Mouse (Mus musculus): ENCODE measurements around the gene Taar1. TPM values are rescaled to one million over a fixed set of nuclear protein-coding genes. Genes with fewer than 3 reads are reported as not detected.

The Taar1 gene
- polyA plus RNA-seq (2015; fragmentation: Nextera tagmentation; extraction: Ambion mirVana): not detected in 2 replicates

DNA sequence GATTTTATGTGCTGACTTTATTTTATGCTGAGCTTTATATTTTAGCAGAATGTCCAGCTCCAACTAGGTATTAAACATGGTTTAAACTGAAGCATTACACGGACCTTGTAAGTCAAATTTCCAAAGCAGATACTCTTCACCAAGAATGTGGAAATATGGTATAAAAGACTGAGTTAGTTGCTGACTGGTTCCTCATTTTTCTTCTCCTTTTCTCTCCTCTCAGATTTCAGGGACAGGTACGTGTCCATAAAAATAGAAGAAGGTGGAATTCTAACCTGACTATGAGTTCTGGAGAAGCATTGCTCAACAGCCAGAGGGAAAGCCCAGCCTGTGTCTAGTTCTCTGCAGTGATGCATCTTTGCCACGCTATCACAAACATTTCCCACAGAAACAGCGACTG lies at the start of gene Taar1:
Gene Taar1 (plus strand): TSS at position 301 of the 400 bp plus-strand sequence.
- Histone ChIP-seq H3K4me1 (replicated peaks; ENCODE audit: control insufficient read depth, insufficient read depth) (no peaks in the 10 kb centered on the region), H3K36me3 (ENCODE audit: control insufficient read depth, insufficient read depth, low read length) (no peaks in the 10 kb centered on the region), H3K9ac (ENCODE audit: low read length) (no peak within 1 kb of the TSS), H3K27ac (replicated peaks) (no peak within 1 kb of the TSS), H3K27me3 (ENCODE audit: control insufficient read depth, insufficient read depth, low read length) (no peaks in the 10 kb centered on the region), H3K4me3 (ENCODE audit: low read depth, low read length) (no peak within 1 kb of the TSS), H3K4me2 (replicated peaks; ENCODE audit: low read depth) (no peak within 1 kb of the TSS), H3K9me3 (ENCODE audit: control insufficient read depth, low read length) (no peaks in the 10 kb centered on the region)
- ATAC-seq (ENCODE audit: low FRiP score, low TSS enrichment): no peak
- no peak for TF ChIP-seq EP300 (optimal IDR thresholded peaks at IDR 0.05)
- no peak for TF ChIP-seq CTCF (IDR thresholded peaks at IDR 0.05; ENCODE audit: low read depth)
- 89% methylated on average over 4 of the region's 4 CpGs for WGBS
- no peak for DNase-seq (ENCODE audit: low spot score)

- no peak overlapping the region for H3K4me2 ChIP-seq (replicated peaks; ENCODE audit: low read depth)
- H3K9me3 ChIP-seq (ENCODE audit: control insufficient read depth, low read length): no peaks in the 10 kb centered on the region
- DNase-seq (ENCODE audit: low spot score) (no peak), ATAC-seq (ENCODE audit: low FRiP score, low TSS enrichment) (no peak)
- WGBS: 80% methylated on average over 6 of the region's 6 CpGs
- no peaks in the 10 kb centered on the region for H3K36me3 ChIP-seq (ENCODE audit: control insufficient read depth, insufficient read depth, low read length)
- H3K4me3 ChIP-seq (ENCODE audit: low read depth, low read length): no peak overlapping the region
- TF ChIP-seq EP300 (optimal IDR thresholded peaks at IDR 0.05) (no peak), CTCF (IDR thresholded peaks at IDR 0.05; ENCODE audit: low read depth) (peak; percentile 51)
- no peaks in the 10 kb centered on the region for H3K27me3 ChIP-seq (ENCODE audit: control insufficient read depth, insufficient read depth, low read length)
- no peaks in the 10 kb centered on the region for H3K4me1 ChIP-seq (replicated peaks; ENCODE audit: control insufficient read depth, insufficient read depth)
- H3K9ac ChIP-seq (ENCODE audit: low read length): no peak overlapping the region
- no peak overlapping the region for H3K27ac ChIP-seq (replicated peaks)
These were observed 39.5 kb upstream of the Taar1 start for GRCm38 (mm10) chr10:23880695-23881094.

DNA sequence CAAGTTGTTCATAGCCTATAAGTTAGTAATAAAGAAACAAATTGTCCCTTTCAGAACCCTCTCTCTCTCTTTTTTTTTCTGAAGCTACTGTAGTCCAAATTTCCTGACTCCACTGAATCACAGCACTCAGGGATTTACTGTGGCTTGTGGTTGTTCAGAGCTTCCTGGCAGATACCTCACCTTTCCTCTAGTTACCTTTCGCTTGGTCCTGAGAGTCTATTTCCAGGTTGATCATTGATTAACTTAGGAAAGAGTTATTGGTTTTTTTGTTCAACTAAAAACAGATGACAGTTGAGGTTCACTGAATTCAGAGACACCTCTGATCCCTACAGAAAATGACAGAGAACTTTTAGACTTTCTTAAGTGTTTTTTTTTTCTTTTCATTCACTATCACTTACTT lies 35.2 kb upstream of the Taar1 start:
- no peak overlapping the region for H3K9ac ChIP-seq (ENCODE audit: low read length)
- H3K4me2 ChIP-seq (replicated peaks; ENCODE audit: low read depth): no peak overlapping the region
- no peak for ATAC-seq (ENCODE audit: low FRiP score, low TSS enrichment)
- TF ChIP-seq EP300 (optimal IDR thresholded peaks at IDR 0.05): no peak
- no peak for TF ChIP-seq CTCF (IDR thresholded peaks at IDR 0.05; ENCODE audit: low read depth)
- no peaks in the 10 kb centered on the region for H3K27me3 ChIP-seq (ENCODE audit: control insufficient read depth, insufficient read depth, low read length)
- no peak overlapping the region for H3K4me3 ChIP-seq (ENCODE audit: low read depth, low read length)
- no peaks in the 10 kb centered on the region for H3K36me3 ChIP-seq (ENCODE audit: control insufficient read depth, insufficient read depth, low read length)
- WGBS: 97% methylated on average over 1 of the region's 1 CpGs
- no peaks in the 10 kb centered on the region for H3K9me3 ChIP-seq (ENCODE audit: control insufficient read depth, low read length)
- no peak for DNase-seq (ENCODE audit: low spot score)
- no peak overlapping the region for H3K27ac ChIP-seq (replicated peaks)
- no peaks in the 10 kb centered on the region for H3K4me1 ChIP-seq (replicated peaks; ENCODE audit: control insufficient read depth, insufficient read depth)

DNA sequence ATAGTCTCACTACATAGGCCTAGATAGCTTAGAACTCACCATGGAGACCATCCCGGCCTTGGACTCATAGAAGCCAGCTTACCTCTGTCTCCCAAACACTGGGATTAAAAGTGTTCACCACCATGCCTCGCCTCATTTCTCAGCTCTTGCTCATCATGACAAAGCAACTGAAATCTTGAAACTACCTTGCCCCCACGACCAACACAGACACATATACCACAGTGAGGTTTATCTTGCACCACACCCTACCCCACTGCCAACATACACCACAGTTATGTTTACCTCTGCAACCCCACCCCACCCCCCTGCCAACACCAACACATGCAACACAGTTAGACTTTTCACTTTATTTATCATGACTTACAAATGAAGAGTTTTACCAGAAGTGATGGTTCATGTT lies 34.1 kb upstream of the Taar1 start:
- no peak overlapping the region for H3K9ac ChIP-seq (ENCODE audit: low read length)
- H3K4me3 ChIP-seq (ENCODE audit: low read depth, low read length): no peak overlapping the region
- TF ChIP-seq EP300 (optimal IDR thresholded peaks at IDR 0.05) (no peak), CTCF (IDR thresholded peaks at IDR 0.05; ENCODE audit: low read depth) (no peak)
- H3K4me2 ChIP-seq (replicated peaks; ENCODE audit: low read depth): no peak overlapping the region
- H3K36me3 ChIP-seq (ENCODE audit: control insufficient read depth, insufficient read depth, low read length): no peaks in the 10 kb centered on the region
- no peak overlapping the region for H3K27ac ChIP-seq (replicated peaks)
- no peak for ATAC-seq (ENCODE audit: low FRiP score, low TSS enrichment)
- WGBS: 74% methylated on average over 3 of the region's 3 CpGs
- H3K9me3 ChIP-seq (ENCODE audit: control insufficient read depth, low read length): no peaks in the 10 kb centered on the region
- DNase-seq (ENCODE audit: low spot score): no peak
- H3K4me1 ChIP-seq (replicated peaks; ENCODE audit: control insufficient read depth, insufficient read depth): no peaks in the 10 kb centered on the region
- H3K27me3 ChIP-seq (ENCODE audit: control insufficient read depth, insufficient read depth, low read length): no peaks in the 10 kb centered on the region

DNA sequence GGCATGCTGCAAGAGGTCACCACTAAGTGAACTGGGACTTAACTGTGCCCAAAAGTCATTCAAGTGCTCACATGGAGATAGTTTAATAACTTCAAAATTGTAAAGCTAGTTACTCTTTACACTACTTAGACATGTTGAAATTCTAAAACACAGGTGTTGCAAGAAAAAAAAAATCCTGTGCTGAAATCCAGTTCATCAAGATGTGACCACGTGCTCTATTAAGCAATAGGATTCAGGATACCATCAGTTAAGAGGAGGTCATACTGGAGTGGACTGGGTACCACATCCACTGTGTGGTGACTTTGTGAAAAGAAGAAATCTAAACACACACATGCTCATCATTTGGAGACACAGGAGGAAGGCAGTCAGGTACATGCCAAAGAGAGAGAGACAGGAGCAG lies 27.2 kb upstream of the Taar1 start:
- ATAC-seq (ENCODE audit: low FRiP score, low TSS enrichment) (no peak), DNase-seq (ENCODE audit: low spot score) (no peak)
- no peak overlapping the region for H3K4me3 ChIP-seq (ENCODE audit: low read depth, low read length)
- no peak for TF ChIP-seq EP300 (optimal IDR thresholded peaks at IDR 0.05)
- TF ChIP-seq CTCF (IDR thresholded peaks at IDR 0.05; ENCODE audit: low read depth): no peak
- H3K4me2 ChIP-seq (replicated peaks; ENCODE audit: low read depth): no peak overlapping the region
- WGBS: 81% methylated on average over 1 of the region's 1 CpGs
- no peaks in the 10 kb centered on the region for H3K27me3 ChIP-seq (ENCODE audit: control insufficient read depth, insufficient read depth, low read length)
- no peaks in the 10 kb centered on the region for H3K9me3 ChIP-seq (ENCODE audit: control insufficient read depth, low read length)
- no peak overlapping the region for H3K27ac ChIP-seq (replicated peaks)
- H3K9ac ChIP-seq (ENCODE audit: low read length): no peak overlapping the region
- no peaks in the 10 kb centered on the region for H3K4me1 ChIP-seq (replicated peaks; ENCODE audit: control insufficient read depth, insufficient read depth)
- no peaks in the 10 kb centered on the region for H3K36me3 ChIP-seq (ENCODE audit: control insufficient read depth, insufficient read depth, low read length)

- Histone ChIP-seq H3K9ac (ENCODE audit: low read length) (peak within 1 kb of the TSS; percentile 14), H3K4me1 (replicated peaks; ENCODE audit: control insufficient read depth, insufficient read depth) (no peaks in the 10 kb centered on the region), H3K4me3 (ENCODE audit: low read depth, low read length) (peak within 1 kb of the TSS; percentile 28), H3K9me3 (ENCODE audit: control insufficient read depth, low read length) (no peaks in the 10 kb centered on the region), H3K36me3 (ENCODE audit: control insufficient read depth, insufficient read depth, low read length) (no peaks in the 10 kb centered on the region), H3K27ac (replicated peaks) (no peak within 1 kb of the TSS), H3K27me3 (ENCODE audit: control insufficient read depth, insufficient read depth, low read length) (no peaks in the 10 kb centered on the region), H3K4me2 (replicated peaks; ENCODE audit: low read depth) (peak within 1 kb of the TSS; percentile 61)
- TF ChIP-seq EP300 (optimal IDR thresholded peaks at IDR 0.05): no peak
- 12% methylated on average over 21 of the region's 21 CpGs for WGBS
- peak; percentile 16 for DNase-seq (ENCODE audit: low spot score)
- 0 out of 2 replicates have a peak, but pooled peaks have one; percentile 49 for ATAC-seq (ENCODE audit: low FRiP score, low TSS enrichment)
These were observed 25.4 kb upstream of the Taar1 start, which contains the start of gene Vnn1 for GRCm38 (mm10) chr10:23894601-23895349. Gene Vnn1, plus strand, starts transcription at chr10:23894688.
